Mouse (Mus musculus) neural tube, embryonic 15.5 days (tissue): Measurements from ENCODE around the gene Dars. TPM values are rescaled to one million over a fixed set of nuclear protein-coding genes. Genes with fewer than 3 reads are reported as not detected.

ENCODE experiments used
- ATAC-seq: fragments of 200-750 bp; cut with Nextera tagmentation; 2 replicates; pipeline ENCODE4 v1.8.0; 2017; ENCODE audit warnings: mild to moderate bottlenecking, moderate TSS enrichment, moderate library complexity; ENCODE audit not compliant: low FRiP score
- H3K27ac ChIP-seq: fragments of 300-500 bp; sonication (generic); replicated peaks from 2 replicates; pipeline ENCODE4 v1.5.1; 2015; ENCODE audit warnings: mild to moderate bottlenecking, inconsistent platforms
- H3K27me3 ChIP-seq: fragments of 300-500 bp; sonication (generic); replicated peaks from 2 replicates; pipeline ENCODE4 v1.6.1; 2015; ENCODE audit warnings: inconsistent platforms
- H3K36me3 ChIP-seq: fragments of 300-500 bp; sonication (generic); 2 replicates; pipeline ENCODE4 v1.6.1; 2015; ENCODE audit warnings: inconsistent platforms
- H3K4me1 ChIP-seq: fragments of 300-500 bp; sonication (generic); 2 replicates; pipeline ENCODE4 v1.6.1; 2015; ENCODE audit warnings: inconsistent platforms
- H3K4me2 ChIP-seq: fragments of 300-500 bp; sonication (generic); 2 replicates; pipeline ENCODE4 v1.6.1; 2015; ENCODE audit warnings: inconsistent platforms, mild to moderate bottlenecking, moderate library complexity
- H3K4me3 ChIP-seq: fragments of 300-500 bp; sonication (generic); replicated peaks from 2 replicates; pipeline ENCODE4 v1.5.1; 2015; ENCODE audit warnings: mild to moderate bottlenecking, inconsistent platforms
- H3K9ac ChIP-seq: fragments of 300-500 bp; sonication (generic); replicated peaks from 2 replicates; pipeline ENCODE4 v1.6.1; 2015; ENCODE audit warnings: mild to moderate bottlenecking, inconsistent platforms
- H3K9me3 ChIP-seq: fragments of 300-500 bp; sonication (generic); replicated peaks from 2 replicates; pipeline ENCODE4 v1.6.1; 2016; ENCODE audit warnings: inconsistent platforms
- WGBS: fragments of 180-500 bp; shearing (Covaris S2); methylation state at CpG from one replicate; pipeline ENCODE4 v1.1.7; 2015; ENCODE audit warnings: mixed read lengths; 5-methylcytosine and 5-hydroxymethylcytosine counted together
- polyA plus RNA-seq: library from polyadenylated mRNA; unstranded; fragments of >200 nt; fragmentation: Nextera tagmentation; extraction: Ambion mirVana; gene quantifications from 2 replicates; pipeline ENCODE4 v1.2.1, GENCODE M21; 2015

Gene Dars
- polyA plus RNA-seq, 1 experiment from 2014 or later, result 132 TPM

GRCm38 (mm10) chr1:128447206-128447902, 30.2 kb upstream of the Dars start:
- no peak overlapping the region for H3K4me3 ChIP-seq
- H3K4me1 ChIP-seq, result no peaks in the 10 kb centered on the region
- WGBS, result 83% methylated on average over 7 of the region's 7 CpGs
- no peaks in the 10 kb centered on the region for H3K9me3 ChIP-seq
- ATAC-seq, result no peak
- H3K36me3 ChIP-seq, result no peaks in the 10 kb centered on the region
- H3K9ac ChIP-seq, result no peak overlapping the region
- H3K27ac ChIP-seq, result no peak overlapping the region
- no peaks in the 10 kb centered on the region for H3K27me3 ChIP-seq
- no peak overlapping the region for H3K4me2 ChIP-seq

GRCm38 (mm10) chr1:128443890-128444839, 27.0 kb upstream of the Dars start:
- Histone ChIP-seq H3K9me3 (no peaks in the 10 kb centered on the region), H3K4me3 (no peak overlapping the region), H3K4me1 (no peaks in the 10 kb centered on the region), H3K4me2 (no peak overlapping the region), H3K9ac (no peak overlapping the region), H3K36me3 (no peaks in the 10 kb centered on the region), H3K27me3 (no peaks in the 10 kb centered on the region), H3K27ac (no peak overlapping the region)
- no peak for ATAC-seq
- 73% methylated on average over 9 of the region's 9 CpGs for WGBS

GRCm38 (mm10) chr1:128441129-128441473, 23.9 kb upstream of the Dars start:
- no peak overlapping the region for H3K4me3 ChIP-seq
- H3K4me2 ChIP-seq, result no peak overlapping the region
- 45% methylated on average over 5 of the region's 5 CpGs for WGBS
- no peaks in the 10 kb centered on the region for H3K4me1 ChIP-seq
- no peaks in the 10 kb centered on the region for H3K9me3 ChIP-seq
- no peaks in the 10 kb centered on the region for H3K27me3 ChIP-seq
- no peaks in the 10 kb centered on the region for H3K36me3 ChIP-seq
- H3K9ac ChIP-seq, result no peak overlapping the region
- no peak for ATAC-seq
- H3K27ac ChIP-seq, result no peak overlapping the region

GRCm38 (mm10) chr1:128440386-128441128, 23.4 kb upstream of the Dars start:
- ATAC-seq, result no peak
- no peaks in the 10 kb centered on the region for H3K9me3 ChIP-seq
- no peaks in the 10 kb centered on the region for H3K27me3 ChIP-seq
- no peak overlapping the region for H3K4me2 ChIP-seq
- H3K9ac ChIP-seq, result no peak overlapping the region
- no peak overlapping the region for H3K4me3 ChIP-seq
- WGBS, result 48% methylated on average over 16 of the region's 16 CpGs
- H3K36me3 ChIP-seq, result no peaks in the 10 kb centered on the region
- no peaks in the 10 kb centered on the region for H3K4me1 ChIP-seq
- no peak overlapping the region for H3K27ac ChIP-seq

GRCm38 (mm10) chr1:128439618-128440017, 22.4 kb upstream of the Dars start:
- Histone ChIP-seq H3K4me2 (no peak overlapping the region), H3K4me3 (no peak overlapping the region), H3K9me3 (no peaks in the 10 kb centered on the region), H3K27me3 (no peaks in the 10 kb centered on the region), H3K27ac (no peak overlapping the region), H3K4me1 (no peaks in the 10 kb centered on the region), H3K9ac (no peak overlapping the region), H3K36me3 (no peaks in the 10 kb centered on the region)
- 77% methylated on average over 4 of the region's 4 CpGs for WGBS
- ATAC-seq, result no peak

- H3K9ac ChIP-seq, result no peak overlapping the region
- no peaks in the 10 kb centered on the region for H3K9me3 ChIP-seq
- H3K27ac ChIP-seq, result no peak overlapping the region
- H3K4me1 ChIP-seq, result no peaks in the 10 kb centered on the region
- 88% methylated on average over 5 of the region's 5 CpGs for WGBS
- no peak overlapping the region for H3K4me2 ChIP-seq
- no peak for ATAC-seq
- H3K4me3 ChIP-seq, result no peak overlapping the region
- no peaks in the 10 kb centered on the region for H3K27me3 ChIP-seq
- no peaks in the 10 kb centered on the region for H3K36me3 ChIP-seq
These were observed 21.4 kb upstream of the Dars start for GRCm38 (mm10) chr1:128438526-128438925.

- H3K9ac ChIP-seq, result no peak overlapping the region
- H3K4me2 ChIP-seq, result no peak overlapping the region
- H3K27ac ChIP-seq, result no peak overlapping the region
- no peaks in the 10 kb centered on the region for H3K36me3 ChIP-seq
- no peaks in the 10 kb centered on the region for H3K4me1 ChIP-seq
- H3K4me3 ChIP-seq, result no peak overlapping the region
- 45% methylated on average over 1 of the region's 1 CpGs for WGBS
- H3K27me3 ChIP-seq, result no peaks in the 10 kb centered on the region
- H3K9me3 ChIP-seq, result no peaks in the 10 kb centered on the region
- ATAC-seq, result no peak
These were observed 20.1 kb upstream of the Dars start for GRCm38 (mm10) chr1:128437276-128437675.

GRCm38 (mm10) chr1:128436015-128436414, 18.8 kb upstream of the Dars start:
- no peak overlapping the region for H3K4me3 ChIP-seq
- H3K27me3 ChIP-seq, result no peaks in the 10 kb centered on the region
- WGBS, result 91% methylated on average over 3 of the region's 3 CpGs
- ATAC-seq, result no peak
- no peak overlapping the region for H3K9ac ChIP-seq
- no peaks in the 10 kb centered on the region for H3K9me3 ChIP-seq
- H3K4me2 ChIP-seq, result no peak overlapping the region
- H3K36me3 ChIP-seq, result no peaks in the 10 kb centered on the region
- H3K27ac ChIP-seq, result no peak overlapping the region
- no peaks in the 10 kb centered on the region for H3K4me1 ChIP-seq

- Histone ChIP-seq H3K4me3 (no peak overlapping the region), H3K27me3 (no peaks in the 10 kb centered on the region), H3K36me3 (no peaks in the 10 kb centered on the region), H3K9ac (no peak overlapping the region), H3K4me2 (no peak overlapping the region), H3K27ac (no peak overlapping the region), H3K4me1 (no peaks in the 10 kb centered on the region), H3K9me3 (no peaks in the 10 kb centered on the region)
- no peak for ATAC-seq
- 79% methylated on average over 4 of the region's 4 CpGs for WGBS
These were observed 18.4 kb upstream of the Dars start for GRCm38 (mm10) chr1:128435551-128435950.

GRCm38 (mm10) chr1:128424928-128425327, 7.8 kb upstream of the Dars start:
- Histone ChIP-seq H3K27me3 (no peaks in the 10 kb centered on the region), H3K27ac (no peak overlapping the region), H3K4me2 (no peak overlapping the region), H3K36me3 (no peaks in the 10 kb centered on the region), H3K9me3 (no peaks in the 10 kb centered on the region), H3K4me1 (no peaks in the 10 kb centered on the region), H3K9ac (no peak overlapping the region), H3K4me3 (no peak overlapping the region)
- WGBS, result 93% methylated on average over 3 of the region's 3 CpGs
- no peak for ATAC-seq

GRCm38 (mm10) chr1:128417533-128417888, 343 bp upstream of the Dars start:
- peak; percentile 53 for ATAC-seq
- Histone ChIP-seq H3K27me3 (no peaks in the 10 kb centered on the region), H3K4me3 (peak overlapping the region; percentile 82), H3K27ac (peak overlapping the region; percentile 93), H3K9ac (0 out of 2 replicates have a peak overlapping the region, but pooled peaks have one; percentile 96), H3K4me1 (peaks cover 2% of the 10 kb centered on the region; the same call in 1 of the 2 replicates), H3K9me3 (no peaks in the 10 kb centered on the region), H3K36me3 (peaks cover 9% of the 10 kb centered on the region), H3K4me2 (peak overlapping the region; percentile 72)
- WGBS, result 42% methylated on average over 5 of the region's 5 CpGs
